Mouse (Mus musculus): ENCODE data around the gene Tatdn3.

DNA sequence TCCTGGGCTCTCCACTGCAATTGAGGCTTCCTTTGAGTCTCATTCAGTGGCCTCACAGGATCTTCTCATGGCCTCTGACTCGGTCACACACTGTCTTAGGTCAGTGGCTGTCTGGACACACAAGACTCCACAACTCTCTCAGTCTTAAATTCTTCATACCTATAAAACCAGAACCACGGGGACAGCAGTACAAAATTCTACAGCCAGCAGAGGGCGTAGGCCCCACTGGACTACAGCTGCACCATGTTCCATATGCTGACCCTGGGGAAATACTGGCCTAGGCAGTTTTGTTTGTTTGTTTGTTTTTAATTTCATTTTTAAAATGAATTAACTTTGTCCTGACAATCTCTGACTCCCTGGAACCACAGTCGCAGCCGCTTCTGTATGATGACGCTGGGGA, 60.5 kb downstream of the Tatdn3 start:
- TF ChIP-seq ZKSCAN1 (IDR thresholded peaks at IDR 0.05; ENCODE audit: borderline replicate concordance, low read depth, low read length) (no peak), RCOR1 (conservative IDR thresholded peaks at IDR 0.05; ENCODE audit: low read depth, low read length) (no peak), EP300 (IDR thresholded peaks at IDR 0.05; ENCODE audit: low read length) (no peak), ETS1 (conservative IDR thresholded peaks at IDR 0.05; ENCODE audit: low read depth, low read length) (no peak), UBTF (IDR thresholded peaks at IDR 0.05; ENCODE audit: low read depth, low read length) (no peak), CTCF (conservative IDR thresholded peaks at IDR 0.05 in 1 of 2, IDR thresholded peaks at IDR 0.05 in 1 of 2; ENCODE audit: low read depth in 2 of 2, low read length in 2 of 2) (peak in 1 of 2 experiments; percentile 62; a peak in 2 of 4 replicates), ZMIZ1 (IDR thresholded peaks at IDR 0.05; ENCODE audit: low read depth, low read length) (no peak), NELFE (IDR thresholded peaks at IDR 0.05; ENCODE audit: low read depth, low read length) (no peak), HCFC1 (IDR thresholded peaks at IDR 0.05; ENCODE audit: low read depth, low read length) (no peak), MAX (IDR thresholded peaks at IDR 0.05; ENCODE audit: low read length) (no peak), POLR2A (IDR thresholded peaks at IDR 0.05; ENCODE audit: low read depth, low read length) (no peak), CHD2 (IDR thresholded peaks at IDR 0.05; ENCODE audit: low read length) (no peak)
